Mouse (Mus musculus): ENCODE measurements at regions not wholly inside any gene's neighbourhood (a gene's known extent, or its start where the extent isn't known, plus 50 kb on each side); places are given as distances from the start of the nearest gene placed in this dataset.

- DNase-seq (ENCODE audit: low spot score), result no peak
Observed at GRCm38 (mm10) chr7:129983601-129984120, 392.0 kb downstream of the Wdr11 start.

GRCm38 (mm10) chr7:129984367-129984766, 392.7 kb downstream of the Wdr11 start:
- no peak for DNase-seq (ENCODE audit: low spot score)

GRCm38 (mm10) chr7:129987119-129987665, 395.5 kb downstream of the Wdr11 start:
- DNase-seq (ENCODE audit: low spot score), result no peak

- no peak for DNase-seq (ENCODE audit: low spot score)
Observed at GRCm38 (mm10) chr7:129987713-129988112, 396.1 kb downstream of the Wdr11 start.

- DNase-seq (ENCODE audit: low spot score), result no peak
Observed at GRCm38 (mm10) chr7:129993446-129994223, 402.0 kb downstream of the Wdr11 start.

GRCm38 (mm10) chr7:129995529-129995928, 403.9 kb downstream of the Wdr11 start:
- DNase-seq (ENCODE audit: low spot score), result no peak

- no peak for DNase-seq (ENCODE audit: low spot score)
Observed at GRCm38 (mm10) chr7:130001064-130001463, 409.4 kb downstream of the Wdr11 start.

- no peak for DNase-seq (ENCODE audit: low spot score)
Observed at GRCm38 (mm10) chr7:130002002-130002401, 410.3 kb downstream of the Wdr11 start.

- DNase-seq (ENCODE audit: low spot score), result no peak
Observed at GRCm38 (mm10) chr7:130005406-130005805, 413.7 kb downstream of the Wdr11 start.

GRCm38 (mm10) chr7:130007993-130008583, 416.4 kb downstream of the Wdr11 start:
- DNase-seq (ENCODE audit: low spot score), result no peak

GRCm38 (mm10) chr7:130008591-130009418, 417.1 kb downstream of the Wdr11 start:
- no peak for DNase-seq (ENCODE audit: low spot score)

GRCm38 (mm10) chr7:130012067-130012466, 420.4 kb downstream of the Wdr11 start:
- DNase-seq (ENCODE audit: low spot score), result no peak

- no peak for DNase-seq (ENCODE audit: low spot score)
Observed at GRCm38 (mm10) chr7:130013109-130013508, 421.4 kb downstream of the Wdr11 start.

- no peak for DNase-seq (ENCODE audit: low spot score)
Observed at GRCm38 (mm10) chr7:130014609-130015008, 422.9 kb downstream of the Wdr11 start.

- no peak for DNase-seq (ENCODE audit: low spot score)
Observed at GRCm38 (mm10) chr7:130015375-130016014, 423.8 kb downstream of the Wdr11 start.

- DNase-seq (ENCODE audit: low spot score), result no peak
Observed at GRCm38 (mm10) chr7:130016015-130016874, 424.6 kb downstream of the Wdr11 start.

GRCm38 (mm10) chr7:130018891-130019290, 427.2 kb downstream of the Wdr11 start:
- no peak for DNase-seq (ENCODE audit: low spot score)

- no peak for DNase-seq (ENCODE audit: low spot score)
Observed at GRCm38 (mm10) chr7:130028945-130029344, 437.3 kb downstream of the Wdr11 start.

- DNase-seq (ENCODE audit: low spot score), result no peak
Observed at GRCm38 (mm10) chr7:130030711-130031110, 439.0 kb downstream of the Wdr11 start.

GRCm38 (mm10) chr7:130036235-130036634, 444.6 kb downstream of the Wdr11 start:
- DNase-seq (ENCODE audit: low spot score), result no peak

Data from ovary, postnatal 10 days (tissue).